Mouse (Mus musculus) hindbrain, embryonic 10.5 days (tissue): ENCODE measurements around the gene Fam213b. TPM values are rescaled to one million over a fixed set of nuclear protein-coding genes. Genes with fewer than 3 reads are reported as not detected.

Experiments
- DNase-seq: peaks from one replicate; pipeline ENCODE4 v3.0.0-alpha.2; 2017; ENCODE audit warnings: low spot score
- H3K27ac ChIP-seq: fragments of 300-500 bp; sonication (generic); 2 replicates; pipeline ENCODE4 v1.5.1; 2016; ENCODE audit warnings: mild to moderate bottlenecking, moderate library complexity
- H3K27me3 ChIP-seq: fragments of 300-500 bp; sonication (generic); 2 replicates; pipeline ENCODE4 v1.6.1; 2016; ENCODE audit warnings: mild to moderate bottlenecking; ENCODE audit not compliant: poor library complexity, insufficient read depth, severe bottlenecking
- H3K36me3 ChIP-seq: fragments of 300-500 bp; sonication (generic); 2 replicates; pipeline ENCODE4 v1.6.1; 2016; ENCODE audit warnings: mild to moderate bottlenecking, moderate library complexity
- H3K4me1 ChIP-seq: fragments of 300-500 bp; sonication (generic); replicated peaks from 2 replicates; pipeline ENCODE4 v1.6.1; 2016; ENCODE audit warnings: mild to moderate bottlenecking
- H3K4me3 ChIP-seq: fragments of 300-500 bp; sonication (generic); 2 replicates; pipeline ENCODE4 v1.5.1; 2016; ENCODE audit warnings: mild to moderate bottlenecking, moderate library complexity
- H3K9me3 ChIP-seq: fragments of 300-500 bp; sonication (generic); 2 replicates; pipeline ENCODE4 v1.6.1; 2016; ENCODE audit warnings: mild to moderate bottlenecking, moderate library complexity
- WGBS: fragments of 180-500 bp; shearing (Covaris S2); methylation state at CpG from one replicate; pipeline ENCODE4 v1.1.7; 2016; 5-methylcytosine and 5-hydroxymethylcytosine counted together
- polyA plus RNA-seq: library from polyadenylated mRNA; unstranded; fragments of >200 nt; fragmentation: Nextera tagmentation; extraction: Ambion mirVana; gene quantifications from 2 replicates; pipeline ENCODE4 v1.2.1, GENCODE M21; 2016

Gene Fam213b
- polyA plus RNA-seq, 1 experiment from 2014 or later = 51.5 TPM

- H3K27ac ChIP-seq = no peak overlapping the region
- no peaks in the 10 kb centered on the region for H3K27me3 ChIP-seq
- H3K4me3 ChIP-seq = no peak overlapping the region
- peaks cover 25% of the 10 kb centered on the region for H3K4me1 ChIP-seq
- H3K9me3 ChIP-seq = no peaks in the 10 kb centered on the region
- no peaks in the 10 kb centered on the region for H3K36me3 ChIP-seq
- WGBS = 97% methylated on average over 4 of the region's 4 CpGs
- DNase-seq = no peak
Measured at GRCm38 (mm10) chr4:154914252-154914651, 15.3 kb upstream of the Fam213b start.

GRCm38 (mm10) chr4:154913845-154914244 is 14.9 kb upstream of the Fam213b start:
- no peaks in the 10 kb centered on the region for H3K36me3 ChIP-seq
- H3K4me3 ChIP-seq = no peak overlapping the region
- H3K27me3 ChIP-seq = no peaks in the 10 kb centered on the region
- no peak for DNase-seq
- no peak overlapping the region for H3K27ac ChIP-seq
- WGBS = 93% methylated on average over 3 of the region's 3 CpGs
- H3K4me1 ChIP-seq = peaks cover 25% of the 10 kb centered on the region
- no peaks in the 10 kb centered on the region for H3K9me3 ChIP-seq

- no peaks in the 10 kb centered on the region for H3K27me3 ChIP-seq
- peaks cover 31% of the 10 kb centered on the region for H3K4me1 ChIP-seq
- peak overlapping the region; percentile 47 for H3K27ac ChIP-seq
- no peaks in the 10 kb centered on the region for H3K9me3 ChIP-seq
- no peak for DNase-seq
- no peak overlapping the region for H3K4me3 ChIP-seq
- 75% methylated on average over 2 of the region's 2 CpGs for WGBS
- no peaks in the 10 kb centered on the region for H3K36me3 ChIP-seq
Measured at GRCm38 (mm10) chr4:154911644-154912043, 12.7 kb upstream of the Fam213b start.

- Histone ChIP-seq H3K27me3 (no peaks in the 10 kb centered on the region), H3K9me3 (no peaks in the 10 kb centered on the region), H3K27ac (peak overlapping the region; percentile 47), H3K4me3 (no peak overlapping the region), H3K36me3 (no peaks in the 10 kb centered on the region), H3K4me1 (peaks cover 31% of the 10 kb centered on the region)
- DNase-seq = no peak
- 18% methylated on average over 15 of the region's 15 CpGs for WGBS
Measured at GRCm38 (mm10) chr4:154910606-154911522, 11.9 kb upstream of the Fam213b start.

- H3K4me1 ChIP-seq = peaks cover 47% of the 10 kb centered on the region
- no peaks in the 10 kb centered on the region for H3K36me3 ChIP-seq
- H3K27ac ChIP-seq = no peak overlapping the region
- DNase-seq = no peak
- WGBS = 83% methylated on average over 5 of the region's 5 CpGs
- no peaks in the 10 kb centered on the region for H3K9me3 ChIP-seq
- H3K4me3 ChIP-seq = no peak overlapping the region
- H3K27me3 ChIP-seq = no peaks in the 10 kb centered on the region
Measured at GRCm38 (mm10) chr4:154908490-154908889, 9.6 kb upstream of the Fam213b start.

- Histone ChIP-seq H3K36me3 (no peaks in the 10 kb centered on the region), H3K4me1 (peaks cover 42% of the 10 kb centered on the region), H3K9me3 (no peaks in the 10 kb centered on the region), H3K27ac (peak overlapping the region; percentile 82), H3K27me3 (peaks cover 3% of the 10 kb centered on the region; the same call in 1 of the 2 replicates), H3K4me3 (no peak overlapping the region)
- peak; percentile 61 for DNase-seq
- WGBS = 50% methylated on average over 17 of the region's 17 CpGs
Measured at GRCm38 (mm10) chr4:154907833-154908232, 8.9 kb upstream of the Fam213b start.

GRCm38 (mm10) chr4:154904185-154905071 is 5.5 kb upstream of the Fam213b start:
- WGBS = 3% methylated on average over 16 of the region's 16 CpGs
- peak overlapping the region; percentile 82 for H3K27ac ChIP-seq

GRCm38 (mm10) chr4:154902371-154902770 is 3.4 kb upstream of the Fam213b start:
- H3K27ac ChIP-seq = no peak overlapping the region
- 87% methylated on average over 2 of the region's 2 CpGs for WGBS
- no peak for DNase-seq
- H3K36me3 ChIP-seq = no peaks in the 10 kb centered on the region
- H3K4me3 ChIP-seq = no peak overlapping the region
- peaks cover 15% of the 10 kb centered on the region for H3K27me3 ChIP-seq
- H3K4me1 ChIP-seq = peaks cover 41% of the 10 kb centered on the region
- H3K9me3 ChIP-seq = no peaks in the 10 kb centered on the region; the same call in 1 of the 2 replicates

More at GRCm38 (mm10) chr4:154904185-154905071, 5.5 kb upstream of the Fam213b start:
- H3K9me3 ChIP-seq = no peaks in the 10 kb centered on the region; the same call in 1 of the 2 replicates
- H3K27me3 ChIP-seq = peaks cover 10% of the 10 kb centered on the region; the same call in 1 of the 2 replicates
- H3K4me3 ChIP-seq = peak overlapping the region; percentile 53
- no peaks in the 10 kb centered on the region for H3K36me3 ChIP-seq
- peaks cover 26% of the 10 kb centered on the region for H3K4me1 ChIP-seq
- peak; percentile 85 for DNase-seq

GRCm38 (mm10) chr4:154897676-154898465 is 1.1 kb downstream of the Fam213b start:
- Histone ChIP-seq H3K4me3 (peak overlapping the region; percentile 70), H3K4me1 (peaks cover 47% of the 10 kb centered on the region), H3K27me3 (peaks cover 14% of the 10 kb centered on the region), H3K36me3 (no peaks in the 10 kb centered on the region; the same call in 1 of the 2 replicates), H3K9me3 (no peaks in the 10 kb centered on the region; the same call in 1 of the 2 replicates), H3K27ac (peak overlapping the region; percentile 84)
- WGBS = 67% methylated on average over 6 of the region's 6 CpGs
- no peak for DNase-seq

GRCm38 (mm10) chr4:154895549-154895948 is 3.4 kb downstream of the Fam213b start:
- Histone ChIP-seq H3K27ac (no peak overlapping the region), H3K4me3 (no peak overlapping the region), H3K36me3 (no peaks in the 10 kb centered on the region; the same call in 1 of the 2 replicates), H3K4me1 (peaks cover 47% of the 10 kb centered on the region), H3K27me3 (peaks cover 14% of the 10 kb centered on the region), H3K9me3 (no peaks in the 10 kb centered on the region)
- no peak for DNase-seq
- 85% methylated on average over 5 of the region's 5 CpGs for WGBS

- H3K9me3 ChIP-seq = no peaks in the 10 kb centered on the region
- H3K27ac ChIP-seq = no peak overlapping the region
- no peaks in the 10 kb centered on the region; the same call in 1 of the 2 replicates for H3K36me3 ChIP-seq
- no peak overlapping the region for H3K4me3 ChIP-seq
- DNase-seq = no peak
- WGBS = 89% methylated on average over 14 of the region's 14 CpGs
- H3K27me3 ChIP-seq = no peaks in the 10 kb centered on the region
- H3K4me1 ChIP-seq = peaks cover 26% of the 10 kb centered on the region
Measured at GRCm38 (mm10) chr4:154890887-154891286, 8.0 kb downstream of the Fam213b start.
